Mouse (Mus musculus): ENCODE results near the gene Pdcd2l. TPM values are rescaled to one million over a fixed set of nuclear protein-coding genes. Genes with fewer than 3 reads are reported as not detected.

Gene Pdcd2l
- polyA plus RNA-seq, 1 experiment from 2014 or later: 67.1 TPM

DNA sequence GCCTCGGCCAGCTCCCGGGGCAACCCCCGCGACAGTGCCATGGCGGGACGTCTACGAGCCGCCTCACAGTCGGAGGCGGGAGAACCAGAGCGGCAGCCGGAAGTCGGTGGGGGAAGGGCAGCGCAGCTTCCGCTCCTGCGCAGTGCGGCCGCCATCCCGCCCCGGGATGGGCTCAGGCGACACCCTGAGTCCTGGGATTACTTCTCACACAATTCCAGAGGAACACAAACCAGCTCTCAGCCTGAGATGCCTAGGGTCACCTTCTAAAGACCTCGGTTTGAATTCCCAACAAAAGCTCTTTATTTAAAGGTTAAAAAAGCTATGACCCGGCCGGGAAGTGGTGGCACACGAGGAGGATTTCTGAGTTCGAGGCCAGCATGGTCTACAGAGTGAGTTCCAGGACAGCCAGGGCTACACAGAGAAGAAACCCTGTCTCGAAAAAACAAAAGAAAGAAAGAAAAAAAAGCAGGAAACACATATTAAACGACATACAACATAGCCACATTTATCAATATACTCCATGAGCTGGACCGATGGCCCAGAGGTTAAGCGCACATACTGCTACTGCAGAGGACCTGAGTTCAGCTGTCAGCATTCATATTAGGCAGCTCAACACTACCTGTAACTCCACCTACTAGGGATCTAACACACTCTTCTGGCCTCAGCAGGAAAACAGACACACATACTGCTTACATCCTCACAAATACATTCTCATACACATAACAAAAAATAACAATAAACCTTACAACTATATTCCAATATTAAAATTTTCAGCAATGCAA is 27.8 kb downstream of the Pdcd2l start:
- Histone ChIP-seq H3K4me1 (peaks cover 5% of the 10 kb centered on the region; the same call in 1 of the 2 replicates), H3K36me3 (peaks cover 8% of the 10 kb centered on the region), H3K27ac (peak overlapping the region; percentile 94), H3K27me3 (no peaks in the 10 kb centered on the region), H3K4me3 (peak overlapping the region; percentile 92), H3K4me2 (replicated peaks) (peak overlapping the region; percentile 81), H3K9ac (peak overlapping the region; percentile 96), H3K9me3 (no peaks in the 10 kb centered on the region)
- peak; percentile 88 for ATAC-seq (ENCODE audit: insufficient number of reproducible peaks, insufficient read depth, low FRiP score, low TSS enrichment)
- 8% methylated on average over 30 of the region's 30 CpGs for WGBS

DNA sequence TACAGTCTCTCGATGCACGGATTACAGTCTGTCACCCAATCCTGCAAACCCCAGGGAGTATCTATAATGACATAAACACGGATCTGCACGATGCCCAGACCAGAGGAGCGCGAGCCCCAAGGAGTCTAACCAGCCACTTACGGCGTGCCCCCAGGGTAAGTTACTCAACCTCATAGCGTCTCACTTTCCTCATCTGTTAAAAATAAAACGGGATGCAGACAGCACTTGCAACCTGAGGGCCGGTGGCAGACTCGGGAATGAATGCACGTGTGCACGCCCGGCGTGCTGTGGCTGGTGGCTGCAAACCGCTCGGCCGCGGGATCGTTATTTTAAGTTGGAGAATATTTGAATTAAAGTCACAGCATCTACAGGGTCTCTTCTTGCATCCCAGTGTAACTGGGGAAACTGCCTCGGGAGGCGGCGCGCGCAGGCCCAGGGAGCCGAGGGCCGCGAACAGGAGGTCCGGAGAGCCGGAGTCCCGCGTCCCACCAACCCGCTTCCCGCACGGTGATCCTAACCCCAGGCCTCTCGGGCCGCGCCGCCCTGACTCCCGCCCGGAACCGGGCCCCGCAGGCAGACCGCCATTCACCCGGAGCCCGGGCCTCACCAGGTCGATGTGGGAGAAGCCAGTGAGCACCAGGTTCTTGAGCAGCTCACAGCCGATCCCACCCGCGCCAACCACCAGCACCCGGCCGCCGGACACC is 28.5 kb downstream of the Pdcd2l start:
- H3K9me3 ChIP-seq: no peaks in the 10 kb centered on the region
- H3K36me3 ChIP-seq: peaks cover 16% of the 10 kb centered on the region
- peak; percentile 44 for ATAC-seq (ENCODE audit: insufficient number of reproducible peaks, insufficient read depth, low FRiP score, low TSS enrichment)
- peak overlapping the region; percentile 94 for H3K27ac ChIP-seq
- peak overlapping the region; percentile 96 for H3K9ac ChIP-seq
- H3K27me3 ChIP-seq: no peaks in the 10 kb centered on the region
- H3K4me1 ChIP-seq: peaks cover 5% of the 10 kb centered on the region; the same call in 1 of the 2 replicates
- WGBS: under 1% methylated on average over 54 of the region's 54 CpGs
- peak overlapping the region; percentile 81 for H3K4me2 ChIP-seq (replicated peaks)
- H3K4me3 ChIP-seq: peak overlapping the region; percentile 92

DNA sequence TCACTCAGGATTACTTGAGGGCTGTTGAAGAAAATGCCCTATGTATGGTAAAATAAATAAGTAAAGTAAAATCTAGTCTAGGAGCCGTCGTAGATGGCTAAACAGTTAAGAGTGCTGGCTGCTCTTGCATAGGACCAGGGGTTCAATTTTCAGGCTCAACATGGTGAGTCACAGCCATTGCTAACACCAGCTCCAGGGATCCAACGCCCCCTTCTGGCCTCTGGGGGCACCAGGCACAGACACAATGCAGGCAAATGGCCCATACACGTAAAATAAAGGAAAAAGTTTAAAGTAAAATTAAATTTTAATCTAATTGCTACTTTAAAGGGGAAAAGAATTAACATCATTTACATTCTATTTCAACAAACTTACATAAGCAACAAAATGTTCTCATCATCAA is 29.6 kb downstream of the Pdcd2l start:
- Histone ChIP-seq H3K4me3 (no peak overlapping the region; the same call in 1 of the 2 replicates), H3K27me3 (no peaks in the 10 kb centered on the region), H3K4me2 (replicated peaks) (peak overlapping the region; percentile 32; the same call in 1 of the 2 replicates), H3K9ac (no peak overlapping the region), H3K9me3 (no peaks in the 10 kb centered on the region), H3K36me3 (peaks cover 26% of the 10 kb centered on the region), H3K4me1 (peaks cover 5% of the 10 kb centered on the region; the same call in 1 of the 2 replicates), H3K27ac (no peak overlapping the region)
- 58% methylated on average over 4 of the region's 4 CpGs for WGBS
- no peak for ATAC-seq (ENCODE audit: insufficient number of reproducible peaks, insufficient read depth, low FRiP score, low TSS enrichment)

- Histone ChIP-seq H3K9ac (no peak overlapping the region), H3K4me2 (replicated peaks) (no peak overlapping the region), H3K27ac (no peak overlapping the region), H3K27me3 (no peaks in the 10 kb centered on the region), H3K36me3 (peaks cover 35% of the 10 kb centered on the region), H3K9me3 (no peaks in the 10 kb centered on the region), H3K4me1 (peaks cover 5% of the 10 kb centered on the region; the same call in 1 of the 2 replicates), H3K4me3 (no peak overlapping the region)
- 85% methylated on average over 3 of the region's 3 CpGs for WGBS
- ATAC-seq (ENCODE audit: insufficient number of reproducible peaks, insufficient read depth, low FRiP score, low TSS enrichment): no peak
Measured at GRCm38 (mm10) chr7:34165999-34166398, 30.5 kb downstream of the Pdcd2l start.

DNA sequence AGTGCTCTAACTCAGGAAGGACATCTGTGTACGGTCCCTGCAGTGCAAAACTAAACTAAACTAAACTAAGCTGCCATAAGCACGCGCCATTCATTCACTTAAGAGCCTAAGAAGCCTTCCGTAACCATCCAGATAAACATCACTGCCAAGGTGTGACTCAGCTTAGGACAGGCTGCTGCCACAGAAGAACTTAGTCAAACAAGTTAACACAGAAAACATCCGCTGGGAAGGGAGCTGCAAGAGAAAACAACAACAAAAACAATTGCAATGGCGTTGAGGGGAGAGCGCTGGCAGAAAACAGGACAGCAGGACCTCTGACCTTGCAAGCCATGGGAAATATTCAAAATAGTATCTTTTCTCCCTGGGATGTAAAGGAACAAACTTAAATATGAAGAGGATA is 31.8 kb downstream of the Pdcd2l start:
- Histone ChIP-seq H3K4me3 (no peak overlapping the region), H3K4me2 (replicated peaks) (no peak overlapping the region), H3K36me3 (peaks cover 46% of the 10 kb centered on the region), H3K27ac (no peak overlapping the region), H3K9me3 (no peaks in the 10 kb centered on the region), H3K9ac (no peak overlapping the region), H3K27me3 (no peaks in the 10 kb centered on the region), H3K4me1 (peaks cover 5% of the 10 kb centered on the region; the same call in 1 of the 2 replicates)
- no peak for ATAC-seq (ENCODE audit: insufficient number of reproducible peaks, insufficient read depth, low FRiP score, low TSS enrichment)
- 90% methylated on average over 7 of the region's 7 CpGs for WGBS

DNA sequence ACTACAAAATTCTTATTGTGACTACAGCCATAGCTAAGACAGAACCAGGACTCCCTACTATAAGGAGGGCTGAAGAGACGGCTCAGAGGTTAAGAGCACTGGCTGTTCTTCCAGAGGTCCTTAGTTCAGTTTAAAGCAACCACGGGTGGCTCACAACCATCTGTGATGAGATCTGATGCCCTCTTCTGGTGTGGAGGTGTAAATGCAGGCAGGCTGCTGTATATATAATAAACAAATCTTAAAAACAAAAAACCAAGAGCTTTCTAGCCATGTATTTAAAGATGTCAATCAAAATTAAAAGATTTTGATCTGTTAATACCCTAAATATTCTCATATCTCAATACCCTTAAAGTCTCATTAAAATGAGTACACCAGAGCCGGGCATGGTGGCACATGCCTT is 37.3 kb downstream of the Pdcd2l start:
- no peak overlapping the region for H3K4me2 ChIP-seq (replicated peaks)
- no peaks in the 10 kb centered on the region for H3K4me1 ChIP-seq
- peaks cover 90% of the 10 kb centered on the region for H3K36me3 ChIP-seq
- no peak overlapping the region for H3K4me3 ChIP-seq
- WGBS: 95% methylated on average over 3 of the region's 3 CpGs
- H3K9ac ChIP-seq: no peak overlapping the region
- no peaks in the 10 kb centered on the region for H3K9me3 ChIP-seq
- no peaks in the 10 kb centered on the region for H3K27me3 ChIP-seq
- no peak overlapping the region for H3K27ac ChIP-seq
- no peak for ATAC-seq (ENCODE audit: insufficient number of reproducible peaks, insufficient read depth, low FRiP score, low TSS enrichment)

GRCm38 (mm10) chr7:34157994-34158393 is 38.5 kb downstream of the Pdcd2l start:
- Histone ChIP-seq H3K36me3 (peaks cover 92% of the 10 kb centered on the region), H3K9me3 (no peaks in the 10 kb centered on the region), H3K27me3 (no peaks in the 10 kb centered on the region), H3K9ac (no peak overlapping the region), H3K4me1 (no peaks in the 10 kb centered on the region), H3K4me3 (no peak overlapping the region), H3K27ac (no peak overlapping the region), H3K4me2 (replicated peaks) (no peak overlapping the region)
- ATAC-seq (ENCODE audit: insufficient number of reproducible peaks, insufficient read depth, low FRiP score, low TSS enrichment): no peak
- 100% methylated on average over 3 of the region's 3 CpGs for WGBS

DNA sequence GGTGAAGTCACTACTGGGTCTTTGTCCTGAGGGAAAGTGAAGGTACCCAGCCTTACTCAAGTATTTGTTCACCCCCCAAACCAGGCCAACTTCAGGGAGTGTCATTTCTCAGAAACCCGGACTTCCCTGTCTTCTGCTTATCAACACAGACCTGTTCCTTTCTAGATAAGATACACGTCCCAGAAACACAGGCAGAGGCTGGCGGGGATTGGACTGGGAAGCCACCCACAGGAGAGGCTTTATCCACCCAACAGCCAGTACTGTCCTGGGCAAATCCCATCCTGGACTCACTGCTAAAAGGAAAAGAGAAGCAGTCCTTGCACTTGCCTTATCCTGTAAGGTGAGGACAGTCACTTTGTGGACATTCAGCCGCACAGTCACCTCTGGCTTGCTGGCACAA is 49.3 kb downstream of the Pdcd2l start:
- H3K4me3 ChIP-seq: no peak overlapping the region
- H3K27ac ChIP-seq: no peak overlapping the region
- no peaks in the 10 kb centered on the region for H3K4me1 ChIP-seq
- H3K4me2 ChIP-seq (replicated peaks): no peak overlapping the region
- no peak overlapping the region for H3K9ac ChIP-seq
- H3K36me3 ChIP-seq: peaks cover 94% of the 10 kb centered on the region
- 92% methylated on average over 4 of the region's 4 CpGs for WGBS
- H3K9me3 ChIP-seq: 0 out of 2 replicates have a peak, but pooled peaks cover 6% of the 10 kb centered on the region
- no peaks in the 10 kb centered on the region for H3K27me3 ChIP-seq
- no peak for ATAC-seq (ENCODE audit: insufficient number of reproducible peaks, insufficient read depth, low FRiP score, low TSS enrichment)

DNA sequence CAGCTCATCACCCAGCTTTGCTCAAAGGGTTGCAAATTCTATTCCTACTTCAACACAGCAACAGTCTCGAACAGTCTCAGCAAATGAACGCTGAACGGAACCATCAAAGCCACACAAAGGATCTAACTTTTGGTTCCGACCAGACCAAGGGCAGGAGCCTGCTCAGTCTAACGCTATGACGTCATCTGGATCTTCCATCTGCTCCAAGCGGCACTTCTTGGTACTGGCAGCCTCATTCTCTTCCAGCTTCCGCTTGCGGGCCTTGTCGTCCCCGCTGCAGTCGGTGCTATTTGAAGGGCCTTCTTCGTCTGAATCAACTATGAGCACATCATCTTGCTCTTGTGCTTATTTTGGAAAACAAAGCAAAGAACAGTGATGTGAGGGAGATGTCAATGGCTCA is 55.3 kb downstream of the Pdcd2l start:
- Histone ChIP-seq H3K4me2 (replicated peaks) (no peak overlapping the region), H3K4me1 (no peaks in the 10 kb centered on the region), H3K27me3 (no peaks in the 10 kb centered on the region), H3K9ac (no peak overlapping the region), H3K27ac (no peak overlapping the region), H3K4me3 (no peak overlapping the region), H3K9me3 (no peaks in the 10 kb centered on the region), H3K36me3 (peaks cover 60% of the 10 kb centered on the region)
- no peak for ATAC-seq (ENCODE audit: insufficient number of reproducible peaks, insufficient read depth, low FRiP score, low TSS enrichment)
- 95% methylated on average over 13 of the region's 13 CpGs for WGBS

DNA sequence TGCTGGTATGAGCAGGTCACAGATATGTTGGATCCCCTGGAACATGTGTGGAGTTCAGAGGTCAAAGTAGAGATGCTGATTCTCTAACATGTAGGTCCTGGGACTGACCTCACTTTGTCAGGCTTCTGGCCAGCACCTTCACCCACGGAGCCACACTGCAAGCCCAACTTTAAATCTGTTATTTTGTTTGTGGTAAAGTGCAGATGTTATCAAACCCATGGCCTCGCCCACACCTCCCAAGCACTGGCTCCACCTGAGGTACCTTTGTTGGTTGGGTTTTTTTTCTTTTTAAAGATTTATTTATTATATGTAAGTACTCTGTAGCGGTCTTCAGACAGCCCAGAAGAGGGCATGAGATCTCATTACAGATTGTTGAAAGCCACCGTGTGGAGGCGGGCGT is 57.0 kb downstream of the Pdcd2l start:
- 92% methylated on average over 6 of the region's 6 CpGs for WGBS
- H3K9ac ChIP-seq: no peak overlapping the region
- no peak overlapping the region for H3K27ac ChIP-seq
- peaks cover 45% of the 10 kb centered on the region for H3K36me3 ChIP-seq
- no peaks in the 10 kb centered on the region for H3K9me3 ChIP-seq
- H3K4me3 ChIP-seq: no peak overlapping the region
- H3K4me1 ChIP-seq: no peaks in the 10 kb centered on the region
- no peak overlapping the region for H3K4me2 ChIP-seq (replicated peaks)
- ATAC-seq (ENCODE audit: insufficient number of reproducible peaks, insufficient read depth, low FRiP score, low TSS enrichment): no peak
- no peaks in the 10 kb centered on the region for H3K27me3 ChIP-seq

Measured in embryonic facial prominence, embryonic 12.5 days (tissue).